18 mouse cellular contexts compared by ENCODE assay signal in genomic region chr1:23282215-23282869, GRCm38 (mm10).
DNase-seq lines count a peak whose midpoint lies in the region; ATAC-seq and TF ChIP-seq lines count a peak whose summit lies in the region.
"Had no signal": no experiment of that assay in that cellular context is flagged by ENCODE, and none has a peak within 500 bp of the region (broad histone marks: within the 10 kb centered on the region; RNA-seq: fewer than 3 reads in every experiment).

No protein-coding gene starts in this region.

- no peak overlapping the region for H3K4me2 ChIP-seq in kidney, embryonic 15.5 days
- no peak overlapping the region for H3K4me2 ChIP-seq in stomach, embryonic 15.5 days
- H3K4me2 ChIP-seq: embryonic facial prominence, embryonic 12.5 days; forebrain, embryonic 12.5 days; midbrain, embryonic 11.5 days had no signal

- peaks cover 21% of the 10 kb centered on the region for H3K36me3 ChIP-seq in kidney, embryonic 15.5 days
- H3K36me3 ChIP-seq in stomach, embryonic 15.5 days = no peaks in the 10 kb centered on the region
- H3K36me3 ChIP-seq: embryonic facial prominence, embryonic 12.5 days had no signal

- TF ChIP-seq CTCF in gastrocnemius, adult 2 months (IDR thresholded peaks at IDR 0.05) = no peak

- no peaks in the 10 kb centered on the region for H3K27me3 ChIP-seq in kidney, embryonic 15.5 days
- H3K27me3 ChIP-seq in stomach, embryonic 15.5 days (replicated peaks) = no peaks in the 10 kb centered on the region
- H3K27me3 ChIP-seq: embryonic facial prominence, embryonic 12.5 days; forebrain, embryonic 12.5 days; Patski had no signal

- H3K9me3 ChIP-seq in kidney, embryonic 15.5 days (replicated peaks) = no peaks in the 10 kb centered on the region
- no peaks in the 10 kb centered on the region for H3K9me3 ChIP-seq in stomach, embryonic 15.5 days
- H3K9me3 ChIP-seq: embryonic facial prominence, embryonic 12.5 days; forebrain, embryonic 12.5 days had no signal

- intact Hi-C loops in gastrocnemius, adult 2 months (cut with DNase I) = no loop called here

- DNase-seq in kidney, postnatal 14 days = no peak
- DNase-seq in c-Kit-positive CD71-positive TER-119-negative erythroid progenitor cells, embryonic 14.5 days (ENCODE audit: low read depth) = peak; percentile 75
- peak; percentile 79 for DNase-seq in liver
- DNase-seq in gastrocnemius, adult 2 months = no peak
- no peak for DNase-seq in layer of hippocampus, postnatal 14 days (ENCODE audit: low spot score in 2 of 2)
- DNase-seq: cerebellum, adult 9-11 months; left cerebral cortex, postnatal 4 days; lung, postnatal 10 days; right cerebral cortex, adult 18-20 months; thymus, adult 18-20 months had no signal

- no peaks in the 10 kb centered on the region for H3K4me1 ChIP-seq in kidney, embryonic 15.5 days
- no peaks in the 10 kb centered on the region for H3K4me1 ChIP-seq in stomach, embryonic 15.5 days
- H3K4me1 ChIP-seq: embryonic facial prominence, embryonic 12.5 days; forebrain, embryonic 12.5 days had no signal

- ATAC-seq in kidney, embryonic 15.5 days (replicated peaks; ENCODE audit: low FRiP score) = peak; percentile 89
- peak; percentile 97 for ATAC-seq in stomach, embryonic 15.5 days (ENCODE audit: insufficient read depth, low FRiP score, low read depth)
- ATAC-seq: CD4-positive, CD25-positive, alpha-beta regulatory T cell, adult 4 months; hindbrain, embryonic 16.5 days; Patski had no signal

- H3K9ac ChIP-seq in kidney, embryonic 15.5 days = no peak overlapping the region
- no peak overlapping the region for H3K9ac ChIP-seq in stomach, embryonic 15.5 days
- H3K9ac ChIP-seq: embryonic facial prominence, embryonic 12.5 days; forebrain, embryonic 12.5 days had no signal

- no peak overlapping the region for H3K27ac ChIP-seq in kidney, embryonic 15.5 days
- no peak overlapping the region for H3K27ac ChIP-seq in stomach, embryonic 15.5 days
- no peak overlapping the region for H3K27ac ChIP-seq in gastrocnemius, adult 2 months
- H3K27ac ChIP-seq: embryonic facial prominence, embryonic 12.5 days; forebrain, embryonic 12.5 days had no signal

- no peak overlapping the region for H3K4me3 ChIP-seq in kidney, embryonic 15.5 days (replicated peaks)
- no peak overlapping the region for H3K4me3 ChIP-seq in stomach, embryonic 15.5 days (replicated peaks)
- H3K4me3 ChIP-seq in gastrocnemius, adult 2 months = no peak overlapping the region
- H3K4me3 ChIP-seq: embryonic facial prominence, embryonic 12.5 days; forebrain, embryonic 12.5 days had no signal

- 90% methylated on average over 2 of the region's 2 CpGs for WGBS in kidney, embryonic 15.5 days
- 88% methylated on average over 2 of the region's 2 CpGs for WGBS in stomach, embryonic 15.5 days

Comparison
In these comparisons a context has a peak if more than half of its experiments do, and no peak if none do; other contexts are left out.
1. DNase-seq: peak in c-Kit-positive CD71-positive TER-119-negative erythroid progenitor cells, embryonic 14.5 days (single experiment) and liver (single experiment); none in kidney, postnatal 14 days (single experiment), gastrocnemius, adult 2 months (single experiment) and layer of hippocampus, postnatal 14 days (0 of 2).